Mouse (Mus musculus): Measurements from ENCODE around the gene Gm21748. TPM values are rescaled to one million over a fixed set of nuclear protein-coding genes. Genes with fewer than 3 reads are reported as not detected.
"Not testable (repeated sequence)": the region's sequence is repeated elsewhere in the genome, so short reads cannot be mapped to it uniquely, and the experiment has no call there.

The Gm21748 gene
- polyA plus RNA-seq (2021): not detected

GRCm38 (mm10) chrY:90839077-90839476 lies at the start of gene Gm21748:
Gene Gm21748 (minus strand): TSS chrY:90839177.
- in situ Hi-C loops (cut with MboI; ENCODE audit: low pct_unique_long_range_greater_than_20kb); CTCF ChIA-PET; H3K27me3 ChIP-seq; POLR2A ChIA-PET; DNase-seq (ENCODE audit: low read depth, low spot score); ATAC-seq: not testable (repeated sequence)

Other genes with a start within 250 kb of the Gm21748 start
- gene Gm21860, start 84.4 kb downstream of the Gm21748 start, polyA plus RNA-seq (2021): not detected
- gene Gm47283, start 54.4 kb downstream of the Gm21748 start, polyA plus RNA-seq (2021): not detected